Mouse (Mus musculus): ENCODE data around the gene Slc39a9.

GRCm38 (mm10) chr12:80608576-80608975 lies 35.1 kb upstream of the Slc39a9 start:
- no peak for TF ChIP-seq CTCF (conservative IDR thresholded peaks at IDR 0.05; ENCODE audit: low read length)
- TF ChIP-seq POU5F1 (IDR thresholded peaks at IDR 0.05; ENCODE audit: borderline replicate concordance, low read length), result no peak
